Mouse (Mus musculus) embryonic facial prominence, embryonic 13.5 days (tissue): Measurements from ENCODE around the gene Cdc42. TPM values are rescaled to one million over a fixed set of nuclear protein-coding genes. Genes with fewer than 3 reads are reported as not detected.

ENCODE experiments used
- ATAC-seq: fragments of 200-750 bp; cut with Nextera tagmentation; 2 replicates; pipeline ENCODE4 v1.8.0; 2017; ENCODE audit warnings: low read depth; ENCODE audit not compliant: insufficient number of reproducible peaks, insufficient read depth, low FRiP score, low TSS enrichment
- H3K27ac ChIP-seq: fragments of 300-500 bp; sonication (generic); 2 replicates; pipeline ENCODE4 v1.5.1; 2015; ENCODE audit warnings: moderate library complexity, mild to moderate bottlenecking, inconsistent platforms
- H3K27me3 ChIP-seq: fragments of 300-500 bp; sonication (generic); 2 replicates; pipeline ENCODE4 v1.6.1; 2015; ENCODE audit warnings: mild to moderate bottlenecking, inconsistent platforms
- H3K36me3 ChIP-seq: fragments of 300-500 bp; sonication (generic); 2 replicates; pipeline ENCODE4 v1.6.1; 2015; ENCODE audit warnings: mild to moderate bottlenecking, inconsistent platforms
- H3K4me1 ChIP-seq: fragments of 300-500 bp; sonication (generic); 2 replicates; pipeline ENCODE4 v1.6.1; 2015; ENCODE audit warnings: inconsistent platforms
- H3K4me2 ChIP-seq: fragments of 300-500 bp; sonication (generic); 2 replicates; pipeline ENCODE4 v1.6.1; 2015; ENCODE audit warnings: moderate library complexity, mild to moderate bottlenecking, inconsistent platforms
- H3K4me3 ChIP-seq: fragments of 300-500 bp; sonication (generic); 2 replicates; pipeline ENCODE4 v1.5.1; 2015; ENCODE audit warnings: mild to moderate bottlenecking, inconsistent platforms
- H3K9ac ChIP-seq: fragments of 300-500 bp; sonication (generic); 2 replicates; pipeline ENCODE4 v1.6.1; 2015; ENCODE audit warnings: mild to moderate bottlenecking, inconsistent platforms
- H3K9me3 ChIP-seq: fragments of 300-500 bp; sonication (generic); 2 replicates; pipeline ENCODE4 v1.6.1; 2016; ENCODE audit warnings: inconsistent platforms
- WGBS: fragments of 180-500 bp; shearing (Covaris S2); methylation state at CpG from one replicate; pipeline ENCODE4 v1.1.7; 2015; ENCODE audit warnings: mixed read lengths; 5-methylcytosine and 5-hydroxymethylcytosine counted together
- polyA plus RNA-seq: library from polyadenylated mRNA; unstranded; fragments of >200 nt; fragmentation: Nextera tagmentation; extraction: Ambion mirVana; gene quantifications from 2 replicates; pipeline ENCODE4 v1.2.1, GENCODE M21; 2015

Cdc42 gene
- polyA plus RNA-seq, 1 experiment from 2014 or later, result 700 TPM

DNA sequence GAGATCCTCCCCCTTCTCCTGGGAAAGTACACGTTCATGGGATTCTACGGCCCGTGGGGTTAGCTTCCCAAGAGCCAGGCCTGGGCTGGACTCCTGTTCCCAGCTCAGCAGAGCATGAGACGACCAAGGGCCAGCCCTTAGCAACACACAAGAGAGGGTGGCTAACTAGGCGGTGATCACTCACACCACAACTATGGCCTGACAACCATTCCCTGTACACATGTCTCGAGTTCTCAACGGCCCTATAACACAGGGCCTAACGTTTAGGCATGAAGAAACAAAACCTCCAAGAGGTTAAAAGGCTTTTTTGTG, 51.0 kb downstream of the Cdc42 start:
- Histone ChIP-seq H3K4me3 (no peak overlapping the region), H3K27ac (no peak overlapping the region), H3K4me2 (no peak overlapping the region), H3K27me3 (no peaks in the 10 kb centered on the region), H3K9ac (0 out of 2 replicates have a peak overlapping the region, but pooled peaks have one; percentile 46), H3K36me3 (peaks cover 5% of the 10 kb centered on the region), H3K9me3 (no peaks in the 10 kb centered on the region), H3K4me1 (peaks cover 27% of the 10 kb centered on the region)
- no peak for ATAC-seq
- 69% methylated on average over 8 of the region's 8 CpGs for WGBS

DNA sequence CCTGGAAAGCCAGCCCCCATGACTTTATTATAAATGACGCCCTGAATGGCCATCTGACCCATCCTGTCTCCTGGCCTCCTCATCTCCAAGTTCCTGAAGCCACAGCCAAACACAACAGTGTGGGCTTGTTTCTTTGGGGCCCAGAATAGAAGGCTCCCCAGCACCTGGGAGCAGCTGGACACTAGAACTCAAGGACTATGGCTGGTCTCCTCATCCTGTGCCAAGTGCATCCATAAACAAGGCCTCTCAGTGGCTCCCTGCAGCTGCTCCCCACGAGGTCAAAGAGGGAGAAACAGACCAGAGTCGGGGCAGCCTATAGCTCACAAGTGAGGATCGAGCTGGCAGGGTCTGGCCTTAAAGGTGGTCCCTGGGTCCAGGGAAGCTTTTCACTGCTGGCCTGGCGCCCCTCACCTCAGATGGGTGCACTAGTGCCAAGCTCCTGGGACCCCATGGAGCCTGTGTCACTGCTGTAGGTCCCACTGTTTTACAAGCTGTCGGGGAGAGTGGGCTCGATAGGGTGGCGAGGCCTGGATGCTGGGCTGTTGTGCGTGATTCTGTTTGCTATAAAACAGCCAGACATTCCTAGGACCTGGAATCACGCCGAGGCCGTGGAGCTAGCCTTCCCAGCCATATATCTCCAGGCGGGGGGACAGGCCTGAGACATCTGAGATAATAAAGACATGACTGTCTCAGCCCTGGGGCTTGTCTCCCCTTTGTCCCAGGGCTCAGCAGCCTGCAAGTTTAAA, 51.5 kb downstream of the Cdc42 start:
- Histone ChIP-seq H3K4me1 (peaks cover 30% of the 10 kb centered on the region), H3K27ac (peak overlapping the region; percentile 16; the same call in 1 of the 2 replicates), H3K9ac (peak overlapping the region; percentile 46; the same call in 1 of the 2 replicates), H3K27me3 (no peaks in the 10 kb centered on the region), H3K36me3 (peaks cover 5% of the 10 kb centered on the region), H3K4me3 (no peak overlapping the region), H3K9me3 (no peaks in the 10 kb centered on the region), H3K4me2 (no peak overlapping the region)
- no peak for ATAC-seq
- 80% methylated on average over 13 of the region's 13 CpGs for WGBS

- no peak for ATAC-seq
- H3K27ac ChIP-seq, result no peak overlapping the region
These were observed 52.5 kb downstream of the Cdc42 start for GRCm38 (mm10) chr4:137305066-137305465.

GRCm38 (mm10) chr4:137304106-137304505, 53.4 kb downstream of the Cdc42 start:
- Histone ChIP-seq H3K36me3 (no peaks in the 10 kb centered on the region; the same call in 1 of the 2 replicates), H3K9ac (no peak overlapping the region), H3K27ac (no peak overlapping the region), H3K4me1 (peaks cover 30% of the 10 kb centered on the region), H3K27me3 (no peaks in the 10 kb centered on the region), H3K4me3 (no peak overlapping the region), H3K9me3 (no peaks in the 10 kb centered on the region), H3K4me2 (no peak overlapping the region)
- no peak for ATAC-seq
- WGBS, result 87% methylated on average over 7 of the region's 7 CpGs

More at GRCm38 (mm10) chr4:137305066-137305465, 52.5 kb downstream of the Cdc42 start:
- Histone ChIP-seq H3K9me3 (no peaks in the 10 kb centered on the region), H3K4me2 (no peak overlapping the region), H3K27me3 (no peaks in the 10 kb centered on the region), H3K9ac (no peak overlapping the region), H3K4me1 (peaks cover 30% of the 10 kb centered on the region), H3K36me3 (no peaks in the 10 kb centered on the region; the same call in 1 of the 2 replicates), H3K4me3 (no peak overlapping the region)
- WGBS, result 82% methylated on average over 6 of the region's 7 CpGs

DNA sequence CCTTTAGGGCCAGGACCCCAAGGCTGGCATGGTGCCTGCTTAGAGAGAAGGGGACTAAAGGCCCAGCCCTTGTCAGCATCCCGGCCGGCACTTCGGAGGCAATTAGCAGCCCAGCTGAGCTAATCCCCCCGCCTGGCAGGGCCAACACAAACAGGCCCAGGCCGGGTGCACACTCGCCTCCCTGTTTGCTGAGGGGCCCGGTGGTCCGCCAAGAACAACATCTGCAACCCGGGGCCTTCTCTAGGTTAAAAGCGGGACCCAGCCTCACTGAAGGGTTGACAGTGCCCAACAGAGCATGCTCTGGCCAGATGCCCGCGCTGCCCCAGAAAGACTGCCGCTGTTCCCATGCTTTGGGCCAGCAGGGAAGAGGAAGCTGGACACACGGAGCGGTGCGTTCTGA, 55.9 kb downstream of the Cdc42 start:
- WGBS, result 63% methylated on average over 16 of the region's 16 CpGs
- Histone ChIP-seq H3K27me3 (no peaks in the 10 kb centered on the region), H3K9ac (no peak overlapping the region), H3K36me3 (peaks cover 4% of the 10 kb centered on the region; the same call in 1 of the 2 replicates), H3K9me3 (no peaks in the 10 kb centered on the region), H3K4me2 (no peak overlapping the region), H3K4me1 (peaks cover 17% of the 10 kb centered on the region), H3K4me3 (no peak overlapping the region), H3K27ac (no peak overlapping the region)
- no peak; the same call in 1 of the 2 replicates for ATAC-seq

DNA sequence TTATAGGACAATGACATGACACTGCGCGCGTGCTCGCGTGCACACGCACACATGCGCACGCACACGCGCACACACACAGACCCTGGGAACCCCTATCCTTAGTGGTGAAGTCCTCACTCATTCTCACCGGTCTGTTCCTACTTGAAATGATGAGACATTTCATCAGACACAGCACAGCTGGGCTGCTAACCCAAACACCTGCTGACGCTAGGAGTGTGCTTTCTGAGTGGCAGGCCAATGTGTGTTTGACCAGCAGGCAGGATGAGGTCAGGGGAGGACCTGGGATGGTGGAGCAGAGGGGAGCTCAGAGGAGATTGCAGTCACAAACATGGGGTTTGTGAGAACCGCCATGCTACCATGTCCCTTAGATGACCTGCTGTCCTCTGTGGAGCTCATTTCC, 57.3 kb downstream of the Cdc42 start:
- no peak overlapping the region for H3K4me3 ChIP-seq
- WGBS, result 93% methylated on average over 13 of the region's 13 CpGs
- no peak for ATAC-seq
- H3K9me3 ChIP-seq, result no peaks in the 10 kb centered on the region
- H3K27me3 ChIP-seq, result no peaks in the 10 kb centered on the region
- H3K4me2 ChIP-seq, result no peak overlapping the region
- 0 out of 2 replicates have a peak, but pooled peaks cover 8% of the 10 kb centered on the region for H3K4me1 ChIP-seq
- H3K27ac ChIP-seq, result no peak overlapping the region
- no peak overlapping the region for H3K9ac ChIP-seq
- peaks cover 4% of the 10 kb centered on the region; the same call in 1 of the 2 replicates for H3K36me3 ChIP-seq

DNA sequence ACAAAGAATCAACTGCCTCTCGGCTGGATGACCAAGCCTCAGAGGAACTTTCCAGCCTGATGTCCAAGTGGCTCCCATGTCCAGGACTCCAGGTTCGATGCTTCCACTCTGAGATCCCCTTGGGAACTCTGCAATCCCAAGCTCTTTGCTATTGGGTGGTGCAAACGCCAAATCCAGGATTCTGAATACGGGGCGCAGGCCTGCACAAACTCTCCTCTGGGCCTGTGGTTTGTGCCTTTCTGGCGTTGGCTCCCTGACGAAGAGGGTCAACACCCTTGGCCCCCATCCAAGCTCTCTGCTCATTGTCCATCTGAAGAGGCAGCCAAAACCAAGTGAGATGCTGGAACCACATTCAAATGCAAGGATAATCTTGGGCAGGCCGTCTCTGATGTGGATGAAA, 59.1 kb downstream of the Cdc42 start:
- Histone ChIP-seq H3K4me2 (no peak overlapping the region), H3K9me3 (no peaks in the 10 kb centered on the region), H3K27ac (no peak overlapping the region), H3K4me1 (peaks cover 22% of the 10 kb centered on the region), H3K36me3 (peaks cover 4% of the 10 kb centered on the region; the same call in 1 of the 2 replicates), H3K9ac (no peak overlapping the region), H3K4me3 (no peak overlapping the region), H3K27me3 (no peaks in the 10 kb centered on the region)
- ATAC-seq, result no peak
- 82% methylated on average over 8 of the region's 8 CpGs for WGBS

GRCm38 (mm10) chr4:137297611-137298010, 59.9 kb downstream of the Cdc42 start:
- no peaks in the 10 kb centered on the region for H3K9me3 ChIP-seq
- no peak overlapping the region for H3K4me3 ChIP-seq
- peaks cover 4% of the 10 kb centered on the region; the same call in 1 of the 2 replicates for H3K36me3 ChIP-seq
- ATAC-seq, result no peak
- H3K27me3 ChIP-seq, result no peaks in the 10 kb centered on the region
- no peak overlapping the region for H3K4me2 ChIP-seq
- H3K4me1 ChIP-seq, result peaks cover 22% of the 10 kb centered on the region
- no peak overlapping the region for H3K27ac ChIP-seq
- H3K9ac ChIP-seq, result no peak overlapping the region
- WGBS, result 90% methylated on average over 4 of the region's 4 CpGs

- H3K9me3 ChIP-seq, result no peaks in the 10 kb centered on the region
- no peak overlapping the region for H3K27ac ChIP-seq
- no peaks in the 10 kb centered on the region for H3K27me3 ChIP-seq
- WGBS, result 79% methylated on average over 8 of the region's 8 CpGs
- H3K4me1 ChIP-seq, result peaks cover 14% of the 10 kb centered on the region
- peaks cover 4% of the 10 kb centered on the region; the same call in 1 of the 2 replicates for H3K36me3 ChIP-seq
- no peak overlapping the region for H3K4me2 ChIP-seq
- no peak overlapping the region for H3K4me3 ChIP-seq
- no peak for ATAC-seq
- H3K9ac ChIP-seq, result no peak overlapping the region
These were observed 62.6 kb downstream of the Cdc42 start for GRCm38 (mm10) chr4:137294951-137295350.

DNA sequence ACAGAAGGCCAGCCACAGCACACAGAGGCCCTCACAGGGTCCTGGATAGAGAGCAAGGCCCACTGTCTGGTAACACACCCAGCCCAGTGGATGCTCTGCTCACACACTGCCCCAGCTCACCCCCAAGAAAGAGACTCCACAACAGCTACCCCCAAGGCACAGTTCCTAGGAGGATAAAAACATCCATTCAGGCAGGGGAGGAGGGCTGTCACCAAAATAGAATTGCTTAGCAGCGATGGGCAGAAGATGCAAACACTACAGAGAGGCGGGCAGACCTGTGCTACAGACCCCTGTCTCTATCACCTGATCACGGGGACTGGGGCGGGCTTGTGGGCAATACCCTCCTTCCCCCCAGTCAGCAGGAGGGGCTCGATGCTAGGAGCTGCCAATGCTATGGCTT, 63.0 kb downstream of the Cdc42 start:
- WGBS, result 48% methylated on average over 5 of the region's 5 CpGs
- no peak overlapping the region for H3K27ac ChIP-seq
- H3K9ac ChIP-seq, result 0 out of 2 replicates have a peak overlapping the region, but pooled peaks have one; percentile 40

GRCm38 (mm10) chr4:137294032-137294431, 63.5 kb downstream of the Cdc42 start:
- no peak overlapping the region; the same call in 1 of the 2 replicates for H3K27ac ChIP-seq
- no peak overlapping the region for H3K4me2 ChIP-seq
- ATAC-seq, result no peak
- H3K4me3 ChIP-seq, result no peak overlapping the region
- H3K27me3 ChIP-seq, result no peaks in the 10 kb centered on the region
- WGBS, result 72% methylated on average over 7 of the region's 7 CpGs
- H3K4me1 ChIP-seq, result peaks cover 14% of the 10 kb centered on the region
- peaks cover 4% of the 10 kb centered on the region; the same call in 1 of the 2 replicates for H3K36me3 ChIP-seq
- no peaks in the 10 kb centered on the region for H3K9me3 ChIP-seq
- H3K9ac ChIP-seq, result 0 out of 2 replicates have a peak overlapping the region, but pooled peaks have one; percentile 40

More for the DNA sequence above, 63.0 kb downstream of the Cdc42 start:
- Histone ChIP-seq H3K4me3 (no peak overlapping the region), H3K36me3 (peaks cover 4% of the 10 kb centered on the region; the same call in 1 of the 2 replicates), H3K9me3 (no peaks in the 10 kb centered on the region), H3K4me2 (no peak overlapping the region), H3K27me3 (no peaks in the 10 kb centered on the region), H3K4me1 (peaks cover 14% of the 10 kb centered on the region)
- no peak for ATAC-seq

- Histone ChIP-seq H3K36me3 (no peaks in the 10 kb centered on the region; the same call in 1 of the 2 replicates), H3K4me1 (peaks cover 14% of the 10 kb centered on the region), H3K9me3 (no peaks in the 10 kb centered on the region), H3K9ac (no peak overlapping the region), H3K27ac (no peak overlapping the region), H3K27me3 (no peaks in the 10 kb centered on the region), H3K4me2 (no peak overlapping the region), H3K4me3 (no peak overlapping the region)
- no peak for ATAC-seq
- 79% methylated on average over 7 of the region's 7 CpGs for WGBS
These were observed 64.9 kb downstream of the Cdc42 start for GRCm38 (mm10) chr4:137292625-137293024.
